Mouse (Mus musculus): ENCODE results near the gene Mtcp1. TPM values are rescaled to one million over a fixed set of nuclear protein-coding genes. Genes with fewer than 3 reads are reported as not detected.

Mtcp1 gene
- polyA plus RNA-seq, 1 experiment = 2.0 TPM

GRCm38 (mm10) chrX:75381699-75382098, 34.7 kb downstream of the Mtcp1 start:
- Histone ChIP-seq H3K4me3 (ENCODE audit: low read depth, low read length) (peak overlapping the region; percentile 94; the same call in 1 of the 2 replicates), H3K27me3 (ENCODE audit: control insufficient read depth, insufficient read depth, low read length) (no peaks in the 10 kb centered on the region), H3K36me3 (ENCODE audit: control insufficient read depth, insufficient read depth, low read length) (no peaks in the 10 kb centered on the region), H3K27ac (ENCODE audit: insufficient read depth, low read depth, low read length) (no peak overlapping the region), H3K4me1 (ENCODE audit: control insufficient read depth, insufficient read depth, insufficient read length, low read length) (no peaks in the 10 kb centered on the region)
- 71% methylated on average over 5 of the region's 5 CpGs for WGBS
- TF ChIP-seq CTCF (IDR thresholded peaks at IDR 0.05; ENCODE audit: extremely low read depth, insufficient read length, insufficient replicate concordance, low read depth, low read length) (no peak), POLR2A (IDR thresholded peaks at IDR 0.05; ENCODE audit: low read depth, low read length) (no peak)

- H3K4me1 ChIP-seq (ENCODE audit: control insufficient read depth, insufficient read depth, insufficient read length, low read length) = no peaks in the 10 kb centered on the region
- no peak overlapping the region for H3K4me3 ChIP-seq (ENCODE audit: low read depth, low read length)
- no peaks in the 10 kb centered on the region for H3K27me3 ChIP-seq (ENCODE audit: control insufficient read depth, insufficient read depth, low read length)
- TF ChIP-seq CTCF (IDR thresholded peaks at IDR 0.05; ENCODE audit: extremely low read depth, insufficient read length, insufficient replicate concordance, low read depth, low read length) (no peak), POLR2A (IDR thresholded peaks at IDR 0.05; ENCODE audit: low read depth, low read length) (no peak)
- 74% methylated on average over 1 of the region's 1 CpGs for WGBS
- H3K36me3 ChIP-seq (ENCODE audit: control insufficient read depth, insufficient read depth, low read length) = no peaks in the 10 kb centered on the region
- no peak overlapping the region for H3K27ac ChIP-seq (ENCODE audit: insufficient read depth, low read depth, low read length)
Measured at GRCm38 (mm10) chrX:75381176-75381575, 35.2 kb downstream of the Mtcp1 start.

GRCm38 (mm10) chrX:75376815-75377214, 39.6 kb downstream of the Mtcp1 start:
- Histone ChIP-seq H3K36me3 (ENCODE audit: control insufficient read depth, insufficient read depth, low read length) (no peaks in the 10 kb centered on the region), H3K27me3 (ENCODE audit: control insufficient read depth, insufficient read depth, low read length) (no peaks in the 10 kb centered on the region), H3K27ac (ENCODE audit: insufficient read depth, low read depth, low read length) (no peak overlapping the region), H3K4me1 (ENCODE audit: control insufficient read depth, insufficient read depth, insufficient read length, low read length) (no peaks in the 10 kb centered on the region), H3K4me3 (ENCODE audit: low read depth, low read length) (no peak overlapping the region)
- TF ChIP-seq CTCF (IDR thresholded peaks at IDR 0.05; ENCODE audit: extremely low read depth, insufficient read length, insufficient replicate concordance, low read depth, low read length) (no peak), POLR2A (IDR thresholded peaks at IDR 0.05; ENCODE audit: low read depth, low read length) (no peak)

GRCm38 (mm10) chrX:75372666-75373425, 43.5 kb downstream of the Mtcp1 start:
- TF ChIP-seq CTCF (IDR thresholded peaks at IDR 0.05; ENCODE audit: extremely low read depth, insufficient read length, insufficient replicate concordance, low read depth, low read length) = no peak
- no peaks in the 10 kb centered on the region for H3K4me1 ChIP-seq (ENCODE audit: control insufficient read depth, insufficient read depth, insufficient read length, low read length)
- WGBS = 61% methylated on average over 2 of the region's 2 CpGs
- H3K27me3 ChIP-seq (ENCODE audit: control insufficient read depth, insufficient read depth, low read length) = no peaks in the 10 kb centered on the region
- H3K36me3 ChIP-seq (ENCODE audit: control insufficient read depth, insufficient read depth, low read length) = no peaks in the 10 kb centered on the region
- H3K4me3 ChIP-seq (ENCODE audit: low read depth, low read length) = no peak overlapping the region
- H3K27ac ChIP-seq (ENCODE audit: insufficient read depth, low read depth, low read length) = no peak overlapping the region

- TF ChIP-seq POLR2A (IDR thresholded peaks at IDR 0.05; ENCODE audit: low read depth, low read length) = no peak
- TF ChIP-seq CTCF (IDR thresholded peaks at IDR 0.05; ENCODE audit: extremely low read depth, insufficient read length, insufficient replicate concordance, low read depth, low read length) = no peak
- H3K4me1 ChIP-seq (ENCODE audit: control insufficient read depth, insufficient read depth, insufficient read length, low read length) = no peaks in the 10 kb centered on the region
Measured at GRCm38 (mm10) chrX:75370197-75370596, 46.2 kb downstream of the Mtcp1 start.

More at GRCm38 (mm10) chrX:75370197-75370596, 46.2 kb downstream of the Mtcp1 start:
- Histone ChIP-seq H3K27ac (ENCODE audit: insufficient read depth, low read depth, low read length) (no peak overlapping the region), H3K36me3 (ENCODE audit: control insufficient read depth, insufficient read depth, low read length) (no peaks in the 10 kb centered on the region), H3K4me3 (ENCODE audit: low read depth, low read length) (no peak overlapping the region), H3K27me3 (ENCODE audit: control insufficient read depth, insufficient read depth, low read length) (no peaks in the 10 kb centered on the region)

Other genes starting within 250 kb of the Mtcp1 start
- gene Fundc2, start 34.2 kb downstream of the Mtcp1 start, polyA plus RNA-seq (2012; rRNA removed) = 0.61 and 0.87 TPM in 2 replicates
- 0.09 TPM in 1 of 2 replicates, not detected in the other for gene F8, start 34.0 kb downstream of the Mtcp1 start, polyA plus RNA-seq (2012; rRNA removed)
- gene Cmc4, start within 50 bp of the Mtcp1 start, polyA plus RNA-seq (2012; rRNA removed) = 0.28 TPM in 1 of 2 replicates, not detected in the other
- 0.70 and 1.5 TPM in 2 replicates for gene Brcc3, start within 50 bp of the Mtcp1 start, polyA plus RNA-seq (2012; rRNA removed)
- 0.17 and 0.43 TPM in 2 replicates for gene Vbp1, start 97.7 kb upstream of the Mtcp1 start, polyA plus RNA-seq (2012; rRNA removed)
- 0.09 and 0.15 TPM in 2 replicates for gene Rab39b, start 161.6 kb upstream of the Mtcp1 start, polyA plus RNA-seq (2012; rRNA removed)

All from small intestine, adult 2 months (tissue).